Mouse (Mus musculus): ENCODE results near the gene Rps27rt. TPM values are rescaled to one million over a fixed set of nuclear protein-coding genes. Genes with fewer than 3 reads are reported as not detected.

Gene Rps27rt
- polyA plus RNA-seq, 1 experiment from 2014 or later: 365 TPM

DNA sequence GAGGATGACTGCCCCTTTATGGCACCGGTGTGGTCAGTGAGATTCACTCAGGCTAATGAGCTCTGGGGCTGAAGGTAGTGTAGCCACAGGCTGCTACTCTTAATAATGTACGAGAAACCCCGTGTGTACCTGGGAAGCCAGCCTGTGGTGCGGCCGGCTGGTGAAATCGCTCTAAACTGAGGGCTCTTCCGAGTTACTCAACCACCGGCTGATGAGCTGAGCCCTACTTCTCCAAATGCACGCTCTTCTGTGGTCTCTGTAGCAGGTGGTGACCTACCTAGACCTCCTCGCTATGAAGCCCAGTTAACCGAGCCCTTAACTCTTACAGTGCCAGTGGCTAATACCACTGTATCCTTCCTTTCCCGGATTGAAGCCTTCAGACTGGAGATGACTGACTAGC is 29.8 kb upstream of the Rps27rt start:
- no peaks in the 10 kb centered on the region for H3K36me3 ChIP-seq (ENCODE audit: control insufficient read depth, insufficient read depth, low read length)
- no peaks in the 10 kb centered on the region for H3K27me3 ChIP-seq (ENCODE audit: control insufficient read depth, insufficient read depth, low read length)
- no peak overlapping the region for H3K4me3 ChIP-seq (ENCODE audit: low read depth, low read length)
- 53% methylated on average over 12 of the region's 12 CpGs for WGBS
- H3K9ac ChIP-seq (ENCODE audit: low read length): no peak overlapping the region
- H3K27ac ChIP-seq (replicated peaks; ENCODE audit: low read depth, low read length): no peak overlapping the region
- H3K4me2 ChIP-seq (ENCODE audit: low read depth, severe bottlenecking): no peak overlapping the region
- DNase-seq (ENCODE audit: low spot score) (no peak), ATAC-seq (ENCODE audit: insufficient number of reproducible peaks, low FRiP score, low TSS enrichment, low read depth) (no peak)
- peaks cover 6% of the 10 kb centered on the region; the same call in 1 of the 2 replicates for H3K9me3 ChIP-seq (ENCODE audit: control insufficient read depth, low read length)
- H3K4me1 ChIP-seq (ENCODE audit: control insufficient read depth, insufficient read depth, low read length): no peaks in the 10 kb centered on the region

GRCm38 (mm10) chr9:115008194-115008593 is 25.7 kb upstream of the Rps27rt start:
- no peaks in the 10 kb centered on the region for H3K4me1 ChIP-seq (ENCODE audit: control insufficient read depth, insufficient read depth, low read length)
- H3K27ac ChIP-seq (replicated peaks; ENCODE audit: low read depth, low read length): no peak overlapping the region
- H3K9ac ChIP-seq (ENCODE audit: low read length): no peak overlapping the region
- no peak for ATAC-seq (ENCODE audit: insufficient number of reproducible peaks, low FRiP score, low TSS enrichment, low read depth)
- no peaks in the 10 kb centered on the region for H3K36me3 ChIP-seq (ENCODE audit: control insufficient read depth, insufficient read depth, low read length)
- no peak for DNase-seq (ENCODE audit: low spot score)
- H3K4me3 ChIP-seq (ENCODE audit: low read depth, low read length): no peak overlapping the region
- H3K9me3 ChIP-seq (ENCODE audit: control insufficient read depth, low read length): peaks cover 6% of the 10 kb centered on the region; the same call in 1 of the 2 replicates
- H3K27me3 ChIP-seq (ENCODE audit: control insufficient read depth, insufficient read depth, low read length): no peaks in the 10 kb centered on the region
- no peak overlapping the region for H3K4me2 ChIP-seq (ENCODE audit: low read depth, severe bottlenecking)
- WGBS: 86% methylated on average over 7 of the region's 7 CpGs

- no peak overlapping the region for H3K4me3 ChIP-seq (ENCODE audit: low read depth, low read length)
- H3K27ac ChIP-seq (replicated peaks; ENCODE audit: low read depth, low read length): no peak overlapping the region
- no peaks in the 10 kb centered on the region for H3K4me1 ChIP-seq (ENCODE audit: control insufficient read depth, insufficient read depth, low read length)
- no peaks in the 10 kb centered on the region for H3K36me3 ChIP-seq (ENCODE audit: control insufficient read depth, insufficient read depth, low read length)
- H3K4me2 ChIP-seq (ENCODE audit: low read depth, severe bottlenecking): no peak overlapping the region
- H3K27me3 ChIP-seq (ENCODE audit: control insufficient read depth, insufficient read depth, low read length): no peaks in the 10 kb centered on the region
- DNase-seq (ENCODE audit: low spot score): no peak
- no peak for ATAC-seq (ENCODE audit: insufficient number of reproducible peaks, low FRiP score, low TSS enrichment, low read depth)
- WGBS: 76% methylated on average over 6 of the region's 6 CpGs
- H3K9ac ChIP-seq (ENCODE audit: low read length): no peak overlapping the region
- H3K9me3 ChIP-seq (ENCODE audit: control insufficient read depth, low read length): peaks cover 6% of the 10 kb centered on the region; the same call in 1 of the 2 replicates
Measured at GRCm38 (mm10) chr9:115007776-115008175, 25.2 kb upstream of the Rps27rt start.

- no peak overlapping the region for H3K27ac ChIP-seq (replicated peaks; ENCODE audit: low read depth, low read length)
- H3K27me3 ChIP-seq (ENCODE audit: control insufficient read depth, insufficient read depth, low read length): no peaks in the 10 kb centered on the region
- DNase-seq (ENCODE audit: low spot score) (no peak), ATAC-seq (ENCODE audit: insufficient number of reproducible peaks, low FRiP score, low TSS enrichment, low read depth) (no peak)
- H3K4me1 ChIP-seq (ENCODE audit: control insufficient read depth, insufficient read depth, low read length): no peaks in the 10 kb centered on the region
- H3K9me3 ChIP-seq (ENCODE audit: control insufficient read depth, low read length): peaks cover 6% of the 10 kb centered on the region; the same call in 1 of the 2 replicates
- no peak overlapping the region for H3K4me2 ChIP-seq (ENCODE audit: low read depth, severe bottlenecking)
- H3K9ac ChIP-seq (ENCODE audit: low read length): no peak overlapping the region
- no peak overlapping the region for H3K4me3 ChIP-seq (ENCODE audit: low read depth, low read length)
- WGBS: 87% methylated on average over 10 of the region's 10 CpGs
- no peaks in the 10 kb centered on the region for H3K36me3 ChIP-seq (ENCODE audit: control insufficient read depth, insufficient read depth, low read length)
Measured at GRCm38 (mm10) chr9:115005446-115005845, 22.9 kb upstream of the Rps27rt start.

GRCm38 (mm10) chr9:114999771-115000146 is 17.2 kb upstream of the Rps27rt start:
- Histone ChIP-seq H3K9ac (ENCODE audit: low read length) (no peak overlapping the region), H3K4me3 (ENCODE audit: low read depth, low read length) (no peak overlapping the region), H3K4me2 (ENCODE audit: low read depth, severe bottlenecking) (no peak overlapping the region), H3K36me3 (ENCODE audit: control insufficient read depth, insufficient read depth, low read length) (no peaks in the 10 kb centered on the region), H3K27me3 (ENCODE audit: control insufficient read depth, insufficient read depth, low read length) (no peaks in the 10 kb centered on the region), H3K9me3 (ENCODE audit: control insufficient read depth, low read length) (0 out of 2 replicates have a peak, but pooled peaks cover 2% of the 10 kb centered on the region), H3K27ac (replicated peaks; ENCODE audit: low read depth, low read length) (no peak overlapping the region), H3K4me1 (ENCODE audit: control insufficient read depth, insufficient read depth, low read length) (no peaks in the 10 kb centered on the region)
- no peak for DNase-seq (ENCODE audit: low spot score)
- no peak for ATAC-seq (ENCODE audit: insufficient number of reproducible peaks, low FRiP score, low TSS enrichment, low read depth)
- WGBS: 76% methylated on average over 5 of the region's 5 CpGs

- no peaks in the 10 kb centered on the region for H3K27me3 ChIP-seq (ENCODE audit: control insufficient read depth, insufficient read depth, low read length)
- no peak overlapping the region for H3K27ac ChIP-seq (replicated peaks; ENCODE audit: low read depth, low read length)
- H3K4me2 ChIP-seq (ENCODE audit: low read depth, severe bottlenecking): no peak overlapping the region
- ATAC-seq (ENCODE audit: insufficient number of reproducible peaks, low FRiP score, low TSS enrichment, low read depth) (no peak), DNase-seq (ENCODE audit: low spot score) (no peak)
- 0 out of 2 replicates have a peak, but pooled peaks cover 2% of the 10 kb centered on the region for H3K9me3 ChIP-seq (ENCODE audit: control insufficient read depth, low read length)
- no peaks in the 10 kb centered on the region for H3K36me3 ChIP-seq (ENCODE audit: control insufficient read depth, insufficient read depth, low read length)
- WGBS: 87% methylated on average over 6 of the region's 6 CpGs
- no peaks in the 10 kb centered on the region for H3K4me1 ChIP-seq (ENCODE audit: control insufficient read depth, insufficient read depth, low read length)
- H3K9ac ChIP-seq (ENCODE audit: low read length): no peak overlapping the region
- no peak overlapping the region for H3K4me3 ChIP-seq (ENCODE audit: low read depth, low read length)
Measured at GRCm38 (mm10) chr9:114999010-114999770, 16.7 kb upstream of the Rps27rt start.

- no peak overlapping the region for H3K9ac ChIP-seq (ENCODE audit: low read length)
- ATAC-seq (ENCODE audit: insufficient number of reproducible peaks, low FRiP score, low TSS enrichment, low read depth) (no peak), DNase-seq (ENCODE audit: low spot score) (no peak)
- H3K27me3 ChIP-seq (ENCODE audit: control insufficient read depth, insufficient read depth, low read length): no peaks in the 10 kb centered on the region
- WGBS: 95% methylated on average over 6 of the region's 6 CpGs
- H3K4me3 ChIP-seq (ENCODE audit: low read depth, low read length): no peak overlapping the region
- H3K9me3 ChIP-seq (ENCODE audit: control insufficient read depth, low read length): peaks cover 2% of the 10 kb centered on the region; the same call in 1 of the 2 replicates
- no peak overlapping the region for H3K4me2 ChIP-seq (ENCODE audit: low read depth, severe bottlenecking)
- no peaks in the 10 kb centered on the region for H3K36me3 ChIP-seq (ENCODE audit: control insufficient read depth, insufficient read depth, low read length)
- H3K4me1 ChIP-seq (ENCODE audit: control insufficient read depth, insufficient read depth, low read length): no peaks in the 10 kb centered on the region
- H3K27ac ChIP-seq (replicated peaks; ENCODE audit: low read depth, low read length): no peak overlapping the region
Measured at GRCm38 (mm10) chr9:114996489-114996888, 13.9 kb upstream of the Rps27rt start.

- ATAC-seq (ENCODE audit: insufficient number of reproducible peaks, low FRiP score, low TSS enrichment, low read depth): no peak
- no peak overlapping the region for H3K4me3 ChIP-seq (ENCODE audit: low read depth, low read length)
- no peak for DNase-seq (ENCODE audit: low spot score)
- no peaks in the 10 kb centered on the region for H3K27me3 ChIP-seq (ENCODE audit: control insufficient read depth, insufficient read depth, low read length)
- 95% methylated on average over 4 of the region's 4 CpGs for WGBS
- no peak overlapping the region for H3K4me2 ChIP-seq (ENCODE audit: low read depth, severe bottlenecking)
- no peaks in the 10 kb centered on the region for H3K36me3 ChIP-seq (ENCODE audit: control insufficient read depth, insufficient read depth, low read length)
- H3K9me3 ChIP-seq (ENCODE audit: control insufficient read depth, low read length): peaks cover 2% of the 10 kb centered on the region; the same call in 1 of the 2 replicates
- no peak overlapping the region for H3K27ac ChIP-seq (replicated peaks; ENCODE audit: low read depth, low read length)
- no peaks in the 10 kb centered on the region for H3K4me1 ChIP-seq (ENCODE audit: control insufficient read depth, insufficient read depth, low read length)
- H3K9ac ChIP-seq (ENCODE audit: low read length): no peak overlapping the region
Measured at GRCm38 (mm10) chr9:114995716-114996115, 13.2 kb upstream of the Rps27rt start.

Data from limb, embryonic 11.5 days (tissue).